Mouse (Mus musculus) stomach, embryonic 15.5 days (tissue): ENCODE results near the gene Bak1. TPM values are rescaled to one million over a fixed set of nuclear protein-coding genes. Genes with fewer than 3 reads are reported as not detected.

Experiments
- ATAC-seq: fragments of 200-750 bp; cut with Nextera tagmentation; 2 replicates; pipeline ENCODE4 v1.8.0; 2017; ENCODE audit warnings: low read depth, moderate number of reproducible peaks, moderate TSS enrichment; ENCODE audit not compliant: insufficient read depth, low FRiP score
- H3K27ac ChIP-seq: fragments of 300-500 bp; sonication (generic); 2 replicates; pipeline ENCODE4 v1.5.1; 2015; ENCODE audit warnings: mild to moderate bottlenecking, inconsistent platforms
- H3K27me3 ChIP-seq: fragments of 300-500 bp; sonication (generic); replicated peaks from 2 replicates; pipeline ENCODE4 v1.6.1; 2015; ENCODE audit warnings: inconsistent platforms
- H3K36me3 ChIP-seq: fragments of 300-500 bp; sonication (generic); 2 replicates; pipeline ENCODE4 v1.6.1; 2015; ENCODE audit warnings: inconsistent platforms
- H3K4me1 ChIP-seq: fragments of 300-500 bp; sonication (generic); 2 replicates; pipeline ENCODE4 v1.6.1; 2015; ENCODE audit warnings: inconsistent platforms
- H3K4me2 ChIP-seq: fragments of 300-500 bp; sonication (generic); 2 replicates; pipeline ENCODE4 v1.6.1; 2015; ENCODE audit warnings: mild to moderate bottlenecking, inconsistent platforms
- H3K4me3 ChIP-seq: fragments of 300-500 bp; sonication (generic); replicated peaks from 2 replicates; pipeline ENCODE4 v1.5.1; 2015; ENCODE audit warnings: inconsistent platforms
- H3K9ac ChIP-seq: fragments of 300-500 bp; sonication (generic); 2 replicates; pipeline ENCODE4 v1.6.1; 2015; ENCODE audit warnings: inconsistent platforms
- H3K9me3 ChIP-seq: fragments of 300-500 bp; sonication (generic); 2 replicates; pipeline ENCODE4 v1.6.1; 2016; ENCODE audit warnings: inconsistent platforms
- WGBS: fragments of 180-500 bp; shearing (Covaris S2); methylation state at CpG from one replicate; pipeline ENCODE4 v1.1.7; 2015; 5-methylcytosine and 5-hydroxymethylcytosine counted together
- polyA plus RNA-seq: library from polyadenylated mRNA; unstranded; fragments of >200 nt; fragmentation: Nextera tagmentation; extraction: Ambion mirVana; gene quantifications from 2 replicates; pipeline ENCODE4 v1.2.1, GENCODE M21; 2015

The Bak1 gene
- polyA plus RNA-seq, 1 experiment from 2014 or later: 4.6 TPM

DNA sequence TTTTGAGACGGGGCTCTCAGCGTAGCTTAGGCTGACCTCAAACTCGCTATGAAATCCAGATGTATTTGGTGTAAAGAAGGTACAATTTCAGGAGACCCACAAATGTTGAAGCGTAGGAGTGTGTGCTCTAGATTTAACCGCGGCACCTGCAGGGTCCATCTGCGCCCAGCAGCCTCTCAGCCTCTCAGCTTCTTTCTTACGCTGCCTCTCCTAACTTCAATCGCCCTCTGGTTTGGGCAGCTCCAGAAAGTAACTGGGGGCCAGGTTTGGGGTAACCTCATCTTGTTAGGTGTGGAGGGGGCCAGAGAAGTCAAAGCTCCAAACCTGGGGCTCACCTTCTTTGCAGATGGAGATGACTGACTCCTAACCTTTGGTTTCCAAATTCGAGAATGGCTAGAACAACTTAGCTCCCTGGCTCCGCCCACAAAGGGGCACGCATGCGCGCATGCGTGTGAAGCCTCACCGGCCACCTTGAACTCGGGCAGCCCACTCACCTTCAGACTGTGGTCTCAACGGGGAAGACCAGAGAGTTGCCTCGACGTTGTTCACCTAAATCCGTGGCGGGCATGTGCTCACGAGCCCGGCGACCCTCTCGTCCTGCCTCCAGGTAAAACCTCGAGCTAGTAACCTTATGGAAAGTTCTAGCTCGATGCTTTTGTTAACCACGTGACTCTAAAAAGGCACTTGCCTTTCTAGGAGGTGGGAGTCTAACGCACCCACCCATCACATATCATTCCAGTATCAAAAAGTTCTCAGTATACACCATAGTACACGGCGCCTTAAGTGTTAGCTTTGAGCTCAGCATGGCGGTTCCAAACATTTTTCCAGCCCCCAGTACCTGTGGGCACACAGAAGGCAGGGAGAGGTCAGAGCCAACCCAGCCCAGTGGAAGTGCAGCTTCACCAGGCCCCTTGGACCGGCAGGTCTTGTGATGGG lies 11.0 kb downstream of the Bak1 start:
- peak overlapping the region; percentile 80 for H3K4me2 ChIP-seq
- ATAC-seq: peak; percentile 66
- H3K27ac ChIP-seq: peak overlapping the region; percentile 51; the same call in 1 of the 2 replicates
- H3K4me1 ChIP-seq: peaks cover 7% of the 10 kb centered on the region
- peak overlapping the region; percentile 44; the same call in 1 of the 2 replicates for H3K9ac ChIP-seq
- peaks cover 25% of the 10 kb centered on the region for H3K36me3 ChIP-seq
- 7% methylated on average over 34 of the region's 34 CpGs for WGBS
- peak overlapping the region; percentile 61 for H3K4me3 ChIP-seq
- H3K9me3 ChIP-seq: no peaks in the 10 kb centered on the region
- H3K27me3 ChIP-seq: no peaks in the 10 kb centered on the region

DNA sequence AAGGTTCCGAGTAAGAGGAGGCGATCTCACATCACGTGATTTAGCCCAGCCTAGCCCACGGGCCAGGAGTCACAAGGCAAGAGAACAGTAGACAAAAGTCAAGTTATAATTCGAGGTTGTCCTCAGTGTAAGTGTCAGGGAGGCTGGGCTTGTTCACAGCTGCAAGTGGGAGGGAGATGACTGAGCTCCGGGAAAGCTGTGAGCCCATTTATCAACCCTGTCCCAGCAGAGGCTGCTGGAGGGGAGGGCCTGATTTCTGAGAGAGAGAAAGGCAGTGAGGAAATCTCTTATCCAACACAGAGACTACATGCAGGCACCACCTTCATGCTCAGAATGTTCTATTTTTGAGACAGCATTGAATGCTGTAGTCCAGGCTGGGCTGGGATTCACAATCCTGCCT lies 15.9 kb downstream of the Bak1 start:
- 21% methylated on average over 6 of the region's 6 CpGs for WGBS
- Histone ChIP-seq H3K4me3 (no peak overlapping the region), H3K9me3 (no peaks in the 10 kb centered on the region), H3K27ac (no peak overlapping the region), H3K9ac (no peak overlapping the region), H3K4me2 (no peak overlapping the region), H3K36me3 (no peaks in the 10 kb centered on the region), H3K27me3 (no peaks in the 10 kb centered on the region), H3K4me1 (peaks cover 9% of the 10 kb centered on the region; the same call in 1 of the 2 replicates)
- ATAC-seq: no peak

DNA sequence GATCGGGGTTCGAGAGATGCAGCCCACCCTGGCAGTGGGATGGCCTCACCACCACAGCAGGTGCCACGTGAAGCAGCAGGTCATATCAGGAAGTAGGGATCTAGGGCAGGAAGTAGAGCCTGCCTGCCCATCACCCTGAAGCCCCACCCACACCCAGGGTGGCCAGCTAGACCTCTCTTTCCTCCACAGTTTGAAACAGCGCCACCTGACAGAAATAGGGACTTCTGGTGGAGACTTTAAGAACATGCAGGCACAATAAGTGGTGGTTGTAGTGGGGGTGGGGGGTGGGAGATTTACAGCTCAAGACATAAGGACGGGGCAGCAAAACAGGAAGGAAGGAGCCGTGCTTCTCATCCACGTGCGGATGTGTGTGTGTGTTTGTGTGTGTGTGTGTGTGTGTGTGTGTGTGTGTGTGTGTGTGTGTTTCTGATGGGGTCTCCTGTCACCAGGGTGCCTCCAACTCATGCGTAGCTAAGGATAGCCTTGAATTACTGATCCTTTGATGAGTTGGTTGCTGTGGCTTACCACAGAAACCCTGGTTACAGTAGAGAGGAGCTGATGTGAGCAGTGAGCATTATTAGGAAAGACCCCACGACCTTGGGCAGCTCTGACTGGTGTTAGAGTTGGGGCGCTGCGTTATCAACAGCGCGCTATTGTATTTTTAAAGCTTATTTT lies 16.7 kb downstream of the Bak1 start:
- Histone ChIP-seq H3K27ac (no peak overlapping the region), H3K9me3 (no peaks in the 10 kb centered on the region), H3K9ac (no peak overlapping the region), H3K4me1 (peaks cover 9% of the 10 kb centered on the region; the same call in 1 of the 2 replicates), H3K36me3 (no peaks in the 10 kb centered on the region), H3K4me2 (no peak overlapping the region), H3K4me3 (no peak overlapping the region), H3K27me3 (no peaks in the 10 kb centered on the region)
- no peak for ATAC-seq
- WGBS: 51% methylated on average over 14 of the region's 14 CpGs

DNA sequence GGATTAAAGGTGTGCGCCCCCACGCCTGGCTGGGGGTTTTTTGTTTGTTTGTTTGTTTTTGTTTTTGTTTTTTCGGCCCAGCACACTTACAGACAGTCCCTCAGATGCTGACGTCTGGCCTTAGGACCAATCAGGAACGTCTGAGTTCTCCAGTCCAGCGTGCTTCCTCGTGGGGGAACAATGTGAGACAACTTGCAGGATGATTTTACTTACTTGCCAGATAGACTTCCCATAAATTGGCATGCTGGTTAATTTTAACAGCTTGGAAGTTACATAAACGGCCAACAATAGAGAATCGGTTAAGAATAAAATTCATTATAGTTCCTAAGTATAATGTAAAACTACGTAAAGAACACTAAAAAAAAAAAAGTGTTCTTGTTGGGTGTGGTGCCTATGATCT lies 17.6 kb downstream of the Bak1 start:
- no peaks in the 10 kb centered on the region for H3K27me3 ChIP-seq

DNA sequence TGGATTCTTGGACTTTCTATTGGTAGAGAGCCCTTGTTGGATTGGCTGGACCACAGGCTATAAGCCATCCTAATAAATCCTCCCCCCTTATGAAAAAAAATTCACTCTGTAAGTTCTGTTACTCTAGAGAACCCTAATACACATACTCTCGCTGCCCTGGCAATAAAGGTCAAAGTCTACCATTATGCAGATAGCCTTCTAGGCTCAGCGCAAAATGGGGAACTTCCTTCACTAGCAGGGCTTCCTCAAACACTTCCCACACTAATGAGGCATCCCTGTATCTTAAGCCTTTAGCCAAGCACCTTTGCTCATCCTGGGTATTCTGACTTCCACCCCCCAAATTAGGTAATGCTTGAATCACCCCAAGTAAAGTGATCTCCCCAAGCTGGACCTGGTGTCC lies 20.5 kb downstream of the Bak1 start:
- Histone ChIP-seq H3K27me3 (no peaks in the 10 kb centered on the region), H3K4me3 (no peak overlapping the region), H3K36me3 (no peaks in the 10 kb centered on the region), H3K9me3 (no peaks in the 10 kb centered on the region), H3K9ac (no peak overlapping the region), H3K4me1 (peaks cover 9% of the 10 kb centered on the region; the same call in 1 of the 2 replicates), H3K27ac (no peak overlapping the region), H3K4me2 (no peak overlapping the region)
- no peak for ATAC-seq
- 58% methylated on average over 2 of the region's 2 CpGs for WGBS

More for the DNA sequence above, 17.6 kb downstream of the Bak1 start:
- Histone ChIP-seq H3K4me1 (peaks cover 9% of the 10 kb centered on the region; the same call in 1 of the 2 replicates), H3K9ac (no peak overlapping the region), H3K4me2 (no peak overlapping the region), H3K9me3 (no peaks in the 10 kb centered on the region), H3K4me3 (no peak overlapping the region), H3K27ac (no peak overlapping the region), H3K36me3 (no peaks in the 10 kb centered on the region)
- ATAC-seq: no peak
- WGBS: 86% methylated on average over 10 of the region's 10 CpGs

DNA sequence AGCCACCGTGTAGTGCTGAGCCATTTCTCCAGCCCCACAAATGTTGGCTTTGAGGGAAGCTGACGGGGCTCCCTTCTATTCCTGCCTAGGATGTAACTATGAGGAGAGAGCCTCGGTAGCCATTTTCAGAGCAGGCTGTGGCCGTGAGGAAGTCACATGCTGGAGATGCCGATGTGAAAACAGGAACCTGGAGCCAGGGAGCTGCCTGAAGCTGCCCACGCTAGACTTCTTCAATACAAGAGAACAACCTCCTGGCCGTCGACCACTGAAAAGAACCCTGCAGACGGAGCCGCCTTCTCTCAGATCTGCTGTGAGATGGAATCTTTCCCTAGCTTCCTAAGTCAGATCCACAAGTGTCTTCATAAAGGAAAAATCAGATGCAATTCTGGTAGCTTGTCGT lies 23.2 kb downstream of the Bak1 start:
- H3K4me3 ChIP-seq: no peak overlapping the region
- ATAC-seq: no peak
- H3K9me3 ChIP-seq: no peaks in the 10 kb centered on the region
- no peaks in the 10 kb centered on the region for H3K27me3 ChIP-seq
- no peak overlapping the region for H3K9ac ChIP-seq
- no peaks in the 10 kb centered on the region; the same call in 1 of the 2 replicates for H3K4me1 ChIP-seq
- WGBS: 46% methylated on average over 11 of the region's 11 CpGs
- H3K4me2 ChIP-seq: no peak overlapping the region
- no peaks in the 10 kb centered on the region for H3K36me3 ChIP-seq
- no peak overlapping the region for H3K27ac ChIP-seq

DNA sequence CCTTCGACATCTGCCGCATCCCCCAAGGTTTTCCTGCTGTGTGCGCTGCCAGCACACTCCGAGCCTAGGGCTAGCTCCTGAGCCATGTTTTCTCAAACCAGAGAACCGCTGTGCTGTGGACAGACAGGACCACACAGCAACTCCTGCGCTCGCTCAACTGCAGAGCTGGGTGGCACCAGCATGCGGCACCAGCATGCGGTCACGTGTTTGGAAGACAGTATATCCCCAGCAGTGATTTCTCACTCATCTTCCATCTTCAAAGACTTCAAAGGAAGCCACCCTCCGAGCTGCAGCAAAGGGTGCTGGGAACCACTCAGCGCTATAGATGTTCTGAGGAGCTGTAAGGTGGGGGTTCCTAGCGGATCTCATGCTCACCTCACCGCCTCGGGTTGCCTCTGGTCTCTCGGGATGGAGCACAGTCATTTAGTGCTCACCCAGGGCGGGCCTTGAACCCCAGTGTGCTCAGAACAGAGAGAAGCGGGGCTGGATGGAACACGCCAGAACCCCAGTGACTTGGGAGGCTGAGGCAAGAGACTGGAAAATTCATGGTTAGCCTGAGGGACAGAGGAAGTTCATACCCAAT lies 23.8 kb downstream of the Bak1 start:
- no peak overlapping the region for H3K9ac ChIP-seq
- H3K27ac ChIP-seq: no peak overlapping the region
- no peaks in the 10 kb centered on the region for H3K27me3 ChIP-seq
- 32% methylated on average over 19 of the region's 19 CpGs for WGBS
- H3K4me1 ChIP-seq: no peaks in the 10 kb centered on the region; the same call in 1 of the 2 replicates
- no peak overlapping the region for H3K4me3 ChIP-seq
- no peak for ATAC-seq
- H3K36me3 ChIP-seq: no peaks in the 10 kb centered on the region
- H3K4me2 ChIP-seq: no peak overlapping the region
- H3K9me3 ChIP-seq: no peaks in the 10 kb centered on the region

DNA sequence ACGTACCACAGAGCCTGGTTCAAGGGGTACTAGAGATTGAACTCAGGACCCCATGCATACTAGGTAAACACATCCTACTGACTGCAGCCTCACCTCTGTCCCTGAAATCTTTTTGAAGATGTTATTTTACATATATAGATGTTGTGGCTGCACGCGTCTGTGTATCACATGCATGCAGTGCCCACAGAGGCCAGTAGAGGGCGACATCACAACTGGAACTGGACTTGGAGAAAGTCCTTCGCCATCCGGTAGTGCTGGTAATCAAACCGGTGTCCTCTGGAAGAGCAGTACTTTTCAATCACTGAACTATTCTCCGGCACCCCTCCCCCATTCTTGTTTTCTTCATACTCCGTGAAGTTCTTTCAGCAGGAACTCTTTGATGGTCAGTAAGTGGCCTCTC lies 24.4 kb downstream of the Bak1 start:
- Histone ChIP-seq H3K27me3 (no peaks in the 10 kb centered on the region), H3K4me1 (no peaks in the 10 kb centered on the region; the same call in 1 of the 2 replicates), H3K4me2 (no peak overlapping the region), H3K36me3 (no peaks in the 10 kb centered on the region), H3K4me3 (no peak overlapping the region), H3K9me3 (no peaks in the 10 kb centered on the region), H3K9ac (no peak overlapping the region), H3K27ac (no peak overlapping the region)
- ATAC-seq: no peak
- 34% methylated on average over 9 of the region's 9 CpGs for WGBS

DNA sequence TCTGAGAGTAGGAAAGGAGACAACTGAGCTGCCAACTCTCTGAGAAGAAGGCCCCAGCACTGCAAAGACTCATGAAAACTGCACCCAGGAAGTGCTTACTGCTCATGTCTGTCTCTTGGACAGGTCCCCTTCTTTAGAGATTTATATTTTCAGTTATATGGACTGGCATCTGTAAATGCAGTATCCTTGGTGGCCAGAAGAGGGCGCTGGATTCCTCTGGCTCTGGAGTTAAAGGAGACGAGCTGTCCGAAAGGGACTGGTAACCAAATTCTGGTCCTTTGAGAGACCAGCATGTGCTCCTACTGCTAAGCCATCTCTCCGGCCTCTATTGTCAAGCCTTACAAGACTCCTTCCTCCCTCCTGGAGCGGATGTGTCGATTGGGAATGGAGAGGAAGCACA lies 26.9 kb downstream of the Bak1 start:
- H3K27me3 ChIP-seq: no peaks in the 10 kb centered on the region
- H3K4me2 ChIP-seq: no peak overlapping the region
- no peaks in the 10 kb centered on the region for H3K9me3 ChIP-seq
- H3K27ac ChIP-seq: no peak overlapping the region
- no peak overlapping the region for H3K4me3 ChIP-seq
- H3K9ac ChIP-seq: no peak overlapping the region
- no peak for ATAC-seq
- H3K36me3 ChIP-seq: no peaks in the 10 kb centered on the region
- 48% methylated on average over 6 of the region's 6 CpGs for WGBS
- no peaks in the 10 kb centered on the region; the same call in 1 of the 2 replicates for H3K4me1 ChIP-seq

DNA sequence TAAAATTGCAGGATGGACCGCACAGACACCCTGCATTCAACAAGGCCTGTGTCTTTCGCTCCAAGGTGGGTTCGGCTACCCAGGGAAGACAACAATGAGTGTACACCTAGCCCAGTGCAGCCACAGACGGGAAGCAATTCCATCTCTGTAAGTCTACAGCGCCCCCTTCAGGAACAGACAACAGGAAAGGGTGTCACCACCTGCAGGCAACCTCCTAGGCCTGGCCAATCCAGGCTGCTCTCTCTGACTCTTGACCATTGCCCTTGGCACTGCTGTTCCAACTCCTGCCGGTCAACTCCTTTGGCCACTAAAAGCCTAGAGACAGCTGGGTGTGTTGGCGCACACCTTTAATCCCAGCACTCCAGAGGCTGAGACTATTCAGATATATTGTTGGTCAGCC lies 27.7 kb downstream of the Bak1 start:
- no peak; the same call in 1 of the 2 replicates for ATAC-seq
- Histone ChIP-seq H3K27ac (no peak overlapping the region), H3K36me3 (no peaks in the 10 kb centered on the region), H3K9me3 (no peaks in the 10 kb centered on the region), H3K4me1 (no peaks in the 10 kb centered on the region; the same call in 1 of the 2 replicates), H3K4me2 (no peak overlapping the region), H3K4me3 (no peak overlapping the region), H3K9ac (no peak overlapping the region), H3K27me3 (no peaks in the 10 kb centered on the region)
- WGBS: 77% methylated on average over 7 of the region's 7 CpGs

DNA sequence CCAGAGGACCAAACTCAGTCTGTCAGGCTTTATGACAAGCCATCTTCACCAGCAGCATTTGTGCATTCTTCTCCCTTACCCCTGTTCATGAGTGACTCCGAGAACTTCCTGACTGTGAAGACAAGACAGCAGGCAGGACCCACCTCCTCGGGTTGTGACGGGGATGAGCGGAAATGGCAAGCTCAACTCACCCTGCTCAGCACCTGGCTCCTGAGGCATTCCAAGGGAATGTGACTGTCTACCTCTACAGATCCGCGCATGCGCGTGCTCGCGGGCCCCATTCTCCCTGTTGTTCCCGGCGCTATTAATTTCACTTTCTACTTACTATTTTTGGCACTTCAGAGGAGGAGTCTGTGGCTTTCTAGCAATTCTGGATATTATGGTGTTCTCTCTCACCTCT lies 28.8 kb downstream of the Bak1 start:
- ATAC-seq: no peak
- no peak overlapping the region for H3K27ac ChIP-seq
- no peak overlapping the region for H3K9ac ChIP-seq
- no peaks in the 10 kb centered on the region for H3K27me3 ChIP-seq
- H3K4me1 ChIP-seq: no peaks in the 10 kb centered on the region; the same call in 1 of the 2 replicates
- H3K9me3 ChIP-seq: no peaks in the 10 kb centered on the region
- 69% methylated on average over 12 of the region's 12 CpGs for WGBS
- no peak overlapping the region for H3K4me2 ChIP-seq
- no peak overlapping the region for H3K4me3 ChIP-seq
- H3K36me3 ChIP-seq: no peaks in the 10 kb centered on the region

DNA sequence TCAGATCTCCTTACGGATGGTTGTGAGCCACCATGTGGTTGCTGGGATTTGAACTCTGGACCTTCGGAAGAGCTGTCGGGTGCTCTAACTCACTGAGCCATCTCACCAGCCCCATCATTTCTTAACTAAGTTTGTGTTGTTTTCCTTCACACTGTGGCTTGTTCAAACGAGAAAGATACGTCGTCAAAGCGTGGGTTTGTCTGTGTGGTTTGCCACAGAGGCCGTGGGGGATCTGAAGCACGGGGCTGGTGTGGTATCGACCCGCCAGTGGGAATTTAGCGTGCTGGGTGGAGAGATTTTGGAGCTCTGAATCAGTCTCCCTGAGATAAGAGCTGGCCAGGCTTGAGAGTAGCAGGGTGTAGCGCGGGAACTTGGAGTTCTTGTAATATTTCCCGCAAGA lies 30.5 kb downstream of the Bak1 start:
- Histone ChIP-seq H3K36me3 (no peaks in the 10 kb centered on the region), H3K4me3 (no peak overlapping the region), H3K27me3 (no peaks in the 10 kb centered on the region), H3K9me3 (no peaks in the 10 kb centered on the region), H3K4me2 (no peak overlapping the region), H3K27ac (no peak overlapping the region), H3K9ac (no peak overlapping the region), H3K4me1 (0 out of 2 replicates have a peak, but pooled peaks cover 6% of the 10 kb centered on the region)
- 76% methylated on average over 15 of the region's 15 CpGs for WGBS
- ATAC-seq: no peak
